Mouse (Mus musculus) stomach, postnatal 0 days (tissue): ENCODE measurements around the gene Hlf. TPM values are rescaled to one million over a fixed set of nuclear protein-coding genes. Genes with fewer than 3 reads are reported as not detected.

ENCODE experiments used
- ATAC-seq: fragments of 200-750 bp; cut with Nextera tagmentation; 2 replicates; pipeline ENCODE4 v1.8.0; 2017; ENCODE audit not compliant: low FRiP score, low TSS enrichment
- DNase-seq: peaks from one replicate; pipeline ENCODE4 v3.0.0-alpha.2; 2016; ENCODE audit warnings: low spot score
- H3K27ac ChIP-seq: fragments of 300-500 bp; sonication (generic); replicated peaks from 2 replicates; pipeline ENCODE4 v1.5.1; 2014; ENCODE audit warnings: mild to moderate bottlenecking, control low read depth
- H3K27me3 ChIP-seq: fragments of 300-500 bp; sonication (generic); 2 replicates; pipeline ENCODE4 v1.6.1; 2014; ENCODE audit warnings: low read length; ENCODE audit not compliant: control insufficient read depth, insufficient read depth
- H3K36me3 ChIP-seq: fragments of 300-500 bp; sonication (generic); 2 replicates; pipeline ENCODE4 v1.6.1; 2014; ENCODE audit warnings: low read length, mixed read lengths; ENCODE audit not compliant: control insufficient read depth, insufficient read depth
- H3K4me1 ChIP-seq: fragments of 300-500 bp; sonication (generic); replicated peaks from 2 replicates; pipeline ENCODE4 v1.6.1; 2014; ENCODE audit warnings: antibody characterized with exemption; ENCODE audit not compliant: control insufficient read depth, insufficient read depth
- H3K4me2 ChIP-seq: fragments of 300-500 bp; sonication (generic); replicated peaks from 2 replicates; pipeline ENCODE4 v1.6.1; 2014; ENCODE audit warnings: low read depth, mild to moderate bottlenecking, control low read depth, moderate library complexity
- H3K4me3 ChIP-seq: fragments of 300-500 bp; sonication (generic); 2 replicates; pipeline ENCODE4 v1.5.1; 2014; ENCODE audit warnings: low read depth, low read length, control low read depth
- H3K9ac ChIP-seq: fragments of 300-500 bp; sonication (generic); 2 replicates; pipeline ENCODE4 v1.6.1; 2014; ENCODE audit warnings: mild to moderate bottlenecking, low read length, control low read depth, mixed read lengths
- H3K9me3 ChIP-seq: fragments of 300-500 bp; sonication (generic); 2 replicates; pipeline ENCODE4 v1.6.1; 2016; ENCODE audit warnings: low read length; ENCODE audit not compliant: control insufficient read depth
- CTCF ChIP-seq: IDR thresholded peaks from 2 replicates; pipeline ENCODE4 v1.5.1; 2016; ENCODE audit warnings: antibody characterized with exemption, low read depth, mild to moderate bottlenecking, moderate library complexity
- EP300 ChIP-seq: optimal IDR thresholded peaks from 2 replicates; pipeline ENCODE3; 2016; ENCODE audit warnings: antibody characterized with exemption
- WGBS: fragments of 180-500 bp; shearing (Covaris S2); extraction: QIAGEN DNeasy Blood & Tissue Kit; methylation state at CpG from one replicate; pipeline ENCODE4 v1.1.7; 2014; 5-methylcytosine and 5-hydroxymethylcytosine counted together
- polyA plus RNA-seq: library from polyadenylated mRNA; unstranded; fragments of >200 nt; fragmentation: Nextera tagmentation; extraction: Ambion mirVana; gene quantifications from 2 replicates; pipeline ENCODE4 v1.2.1, GENCODE M21; 2015

Hlf gene
- polyA plus RNA-seq = 1.2 and 1.6 TPM in 2 replicates

DNA sequence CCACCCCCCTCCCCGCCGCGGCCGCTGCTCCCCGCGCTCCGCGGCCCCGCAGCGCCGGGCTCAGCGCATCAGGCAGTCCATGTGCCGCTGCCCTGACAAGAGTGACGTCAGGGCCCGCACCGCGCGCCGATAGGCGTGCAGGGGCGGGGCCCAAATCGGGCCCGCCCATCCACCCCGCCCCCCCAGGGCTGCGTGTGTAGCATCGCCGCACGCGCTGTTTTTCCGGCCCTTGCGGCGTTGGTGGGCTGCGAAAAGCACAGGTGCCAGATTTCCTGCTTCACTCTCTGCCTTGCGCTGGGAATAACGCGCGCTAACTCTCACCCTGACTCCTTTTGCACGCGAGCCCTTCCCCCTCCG, at the start of gene Hlf:
TSS of gene Hlf (minus strand) at position 79 of the 357 bp plus-strand sequence.
- H3K27me3 ChIP-seq = no peaks in the 10 kb centered on the region
- ATAC-seq (peak; percentile 97), DNase-seq (peak; percentile 87)
- no peaks in the 10 kb centered on the region for H3K4me1 ChIP-seq
- H3K4me3 ChIP-seq = peak within 1 kb of the TSS; percentile 52
- peak within 1 kb of the TSS; percentile 82 for H3K4me2 ChIP-seq
- H3K9me3 ChIP-seq = no peaks in the 10 kb centered on the region
- H3K27ac ChIP-seq = 0 out of 2 replicates have a peak within 1 kb of the TSS, but pooled peaks have one; percentile 14
- TF ChIP-seq EP300 (no peak), CTCF (peak; percentile 28)
- 1% methylated on average over 26 of the region's 40 CpGs for WGBS
- H3K36me3 ChIP-seq = no peaks in the 10 kb centered on the region
- H3K9ac ChIP-seq = peak within 1 kb of the TSS; percentile 58

DNA sequence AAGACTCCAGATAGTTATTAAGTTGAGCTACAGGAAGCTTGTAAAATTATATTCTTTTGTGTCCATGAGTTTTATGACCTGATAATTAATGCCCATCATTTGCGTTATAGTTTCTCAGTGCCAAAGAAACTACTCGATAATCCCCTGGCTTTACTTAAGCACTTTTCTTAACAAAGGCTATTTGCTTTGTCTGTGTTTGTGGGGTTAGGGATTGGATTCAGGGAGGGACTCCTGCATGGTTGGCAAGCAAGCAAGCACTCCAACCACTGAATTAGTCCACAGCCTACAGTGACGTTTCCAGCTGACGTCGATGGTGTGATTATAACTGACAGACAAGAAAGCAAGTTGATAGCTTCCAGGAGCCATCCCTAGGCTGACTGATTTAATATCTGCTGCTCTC, 48.1 kb upstream of the Hlf start:
- H3K27ac ChIP-seq = no peak overlapping the region
- H3K4me2 ChIP-seq = no peak overlapping the region
- no peaks in the 10 kb centered on the region for H3K9me3 ChIP-seq
- H3K4me1 ChIP-seq = no peaks in the 10 kb centered on the region; the same call in 1 of the 2 replicates
- no peaks in the 10 kb centered on the region for H3K36me3 ChIP-seq
- H3K27me3 ChIP-seq = no peaks in the 10 kb centered on the region
- no peak overlapping the region for H3K4me3 ChIP-seq
- no peak overlapping the region for H3K9ac ChIP-seq
- TF ChIP-seq CTCF = no peak
- ATAC-seq = no peak
- 44% methylated on average over 5 of the region's 5 CpGs for WGBS
- DNase-seq = no peak

DNA sequence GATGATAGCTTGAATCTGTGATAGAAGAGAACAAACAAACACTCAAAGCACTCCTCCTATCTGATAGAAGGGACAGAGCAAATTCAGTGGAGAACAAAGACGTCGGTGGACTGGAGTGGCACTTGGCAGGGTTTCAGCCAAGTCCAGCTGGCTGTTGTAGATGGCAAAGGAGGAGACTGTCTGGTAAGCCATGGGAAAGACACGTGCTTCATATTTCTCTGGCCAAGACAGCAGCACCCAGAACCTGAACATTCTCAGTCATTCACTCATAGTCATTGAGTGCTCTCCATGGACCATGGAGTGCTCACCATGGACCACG, 34.5 kb upstream of the Hlf start:
- Histone ChIP-seq H3K4me1 (no peaks in the 10 kb centered on the region), H3K9me3 (no peaks in the 10 kb centered on the region), H3K4me2 (no peak overlapping the region), H3K9ac (no peak overlapping the region), H3K27ac (no peak overlapping the region), H3K4me3 (no peak overlapping the region), H3K27me3 (no peaks in the 10 kb centered on the region), H3K36me3 (no peaks in the 10 kb centered on the region)
- no peak for DNase-seq
- no peak for TF ChIP-seq EP300
- no peak for TF ChIP-seq CTCF
- ATAC-seq = no peak
- WGBS = 81% methylated on average over 4 of the region's 4 CpGs

DNA sequence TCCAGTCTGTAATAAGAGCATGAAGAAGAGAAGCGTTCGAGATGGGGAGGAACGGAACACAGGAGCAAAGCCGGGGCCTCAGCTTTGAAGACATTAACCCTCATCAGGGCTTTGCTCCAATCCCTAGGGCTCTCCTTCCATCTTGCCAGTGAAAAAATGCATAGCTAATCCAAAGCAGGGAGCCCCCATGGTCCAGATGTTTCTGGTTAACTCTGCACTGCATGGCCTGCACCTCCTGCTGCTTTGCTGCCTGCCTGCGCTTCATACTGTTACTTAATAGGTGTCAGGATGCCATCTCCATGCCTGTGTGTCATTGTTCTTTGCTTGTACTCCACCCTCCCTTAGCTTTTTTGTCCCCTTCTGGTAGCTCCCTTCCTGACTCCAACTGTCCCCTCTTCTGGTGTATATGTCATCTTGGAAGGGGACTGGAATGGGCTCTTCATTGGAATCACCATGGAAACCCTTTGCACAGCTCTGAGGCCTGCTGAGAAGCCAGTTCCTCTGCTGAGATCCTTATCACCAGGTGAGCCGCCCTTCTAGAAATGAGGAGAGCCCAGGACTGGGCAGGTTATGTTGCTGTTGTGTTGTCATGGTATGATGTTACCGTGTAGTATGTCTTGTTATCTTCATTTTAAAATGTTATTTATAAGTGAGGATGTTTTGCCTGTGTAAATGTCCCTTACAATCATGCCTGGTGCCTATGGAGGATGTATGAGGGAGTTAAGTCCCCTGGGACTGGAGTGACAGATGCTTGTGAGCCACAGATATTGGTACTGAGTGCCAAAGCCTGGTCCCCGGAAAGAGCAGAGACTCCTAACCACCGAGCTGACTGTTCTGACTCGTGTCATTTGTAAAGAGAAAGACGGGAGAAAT, 33.9 kb upstream of the Hlf start:
- H3K9ac ChIP-seq = no peak overlapping the region
- H3K27me3 ChIP-seq = no peaks in the 10 kb centered on the region
- ATAC-seq (no peak), DNase-seq (no peak)
- H3K4me1 ChIP-seq = no peaks in the 10 kb centered on the region
- no peak overlapping the region for H3K4me3 ChIP-seq
- no peak overlapping the region for H3K27ac ChIP-seq
- 72% methylated on average over 11 of the region's 11 CpGs for WGBS
- no peaks in the 10 kb centered on the region for H3K36me3 ChIP-seq
- H3K9me3 ChIP-seq = no peaks in the 10 kb centered on the region
- TF ChIP-seq CTCF = no peak
- no peak for TF ChIP-seq EP300
- no peak overlapping the region for H3K4me2 ChIP-seq

DNA sequence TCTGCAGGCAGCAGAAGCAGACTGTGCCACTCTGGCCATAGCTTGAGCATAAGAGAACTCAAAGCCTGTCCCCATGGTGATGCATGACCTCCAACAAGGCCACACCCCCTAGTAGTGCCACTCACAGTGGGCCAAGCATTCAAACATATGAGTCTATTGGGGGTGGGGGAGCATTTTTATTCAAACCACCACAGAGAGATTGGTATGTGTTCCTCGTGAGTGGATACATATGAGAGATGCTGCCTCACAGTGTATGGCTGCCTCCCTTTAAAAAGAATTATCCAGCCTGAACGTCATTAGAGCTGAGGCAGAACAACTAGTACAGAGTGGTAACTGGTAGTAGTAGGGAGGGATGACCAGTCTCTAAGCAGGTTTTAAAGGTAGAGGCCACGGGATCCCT, 33.2 kb upstream of the Hlf start:
- ATAC-seq (no peak), DNase-seq (no peak)
- no peaks in the 10 kb centered on the region for H3K36me3 ChIP-seq
- H3K4me1 ChIP-seq = no peaks in the 10 kb centered on the region
- no peaks in the 10 kb centered on the region for H3K27me3 ChIP-seq
- H3K27ac ChIP-seq = no peak overlapping the region
- TF ChIP-seq EP300 = no peak
- no peak for TF ChIP-seq CTCF
- H3K9ac ChIP-seq = no peak overlapping the region
- no peak overlapping the region for H3K4me3 ChIP-seq
- no peak overlapping the region for H3K4me2 ChIP-seq
- WGBS = 67% methylated on average over 3 of the region's 3 CpGs
- no peaks in the 10 kb centered on the region for H3K9me3 ChIP-seq

DNA sequence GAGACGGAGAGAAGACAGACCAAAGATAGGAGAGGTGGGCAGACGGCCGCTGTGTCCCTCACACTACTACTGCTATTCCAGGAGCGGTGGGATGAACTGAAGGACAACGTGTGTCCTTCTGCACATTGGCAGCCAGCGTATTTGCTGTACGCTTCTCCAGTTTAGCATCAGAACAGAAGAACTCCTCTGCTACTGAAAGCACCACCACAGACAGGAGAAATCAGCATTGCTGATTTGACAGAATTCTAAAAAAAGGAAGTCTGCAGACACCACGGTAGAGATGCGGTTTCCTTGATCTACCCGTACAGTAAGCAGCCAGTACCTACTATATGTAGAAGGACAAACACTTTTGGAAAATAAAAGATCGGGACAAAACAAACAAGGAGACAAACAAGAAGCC, 29.0 kb upstream of the Hlf start:
- TF ChIP-seq CTCF (no peak), EP300 (no peak)

More for the DNA sequence above, 29.0 kb upstream of the Hlf start:
- Histone ChIP-seq H3K36me3 (no peaks in the 10 kb centered on the region), H3K9ac (no peak overlapping the region), H3K27ac (no peak overlapping the region), H3K9me3 (no peaks in the 10 kb centered on the region), H3K4me3 (no peak overlapping the region), H3K4me2 (no peak overlapping the region), H3K4me1 (no peaks in the 10 kb centered on the region), H3K27me3 (no peaks in the 10 kb centered on the region)
- 85% methylated on average over 11 of the region's 11 CpGs for WGBS
- DNase-seq (no peak), ATAC-seq (no peak)
